Mouse (Mus musculus): Measurements from ENCODE around the gene Plch2.

DNA sequence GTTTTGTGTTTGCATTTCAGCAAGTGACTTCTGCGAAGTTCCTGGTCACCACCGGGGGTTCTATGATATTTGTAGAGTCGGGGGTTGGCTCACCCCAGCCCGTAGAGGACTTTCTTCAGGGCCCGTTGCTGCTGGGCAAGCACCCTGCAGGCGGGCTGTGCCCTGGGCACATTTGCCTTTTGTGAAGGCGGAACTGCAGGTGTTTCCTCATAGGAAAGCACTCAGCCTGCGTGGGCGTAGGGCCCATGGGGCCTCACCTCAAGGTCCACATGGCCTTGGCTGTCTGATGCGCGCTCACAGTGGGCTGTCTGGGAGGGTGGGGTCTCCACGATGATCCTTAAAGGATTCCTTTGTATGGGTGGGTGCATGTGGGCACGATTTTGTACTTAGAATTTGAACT, 94.7 kb downstream of the Plch2 start:
- TF ChIP-seq GATA1 (IDR thresholded peaks at IDR 0.05; ENCODE audit: low read length) (no peak), TAL1 (IDR thresholded peaks at IDR 0.05; ENCODE audit: low read length) (no peak)

All from erythroblast, embryonic 14.5 days (primary cell).